Mouse (Mus musculus): Measurements from ENCODE around the gene Rbbp5.

Gene Rbbp5

GRCm38 (mm10) chr1:132500535-132500934, 23.4 kb downstream of the Rbbp5 start:
- no peak for DNase-seq (ENCODE audit: low spot score in 2 of 2)

- DNase-seq (ENCODE audit: low spot score in 2 of 2): no peak
Observed at GRCm38 (mm10) chr1:132505155-132505554, 28.0 kb downstream of the Rbbp5 start.

DNA sequence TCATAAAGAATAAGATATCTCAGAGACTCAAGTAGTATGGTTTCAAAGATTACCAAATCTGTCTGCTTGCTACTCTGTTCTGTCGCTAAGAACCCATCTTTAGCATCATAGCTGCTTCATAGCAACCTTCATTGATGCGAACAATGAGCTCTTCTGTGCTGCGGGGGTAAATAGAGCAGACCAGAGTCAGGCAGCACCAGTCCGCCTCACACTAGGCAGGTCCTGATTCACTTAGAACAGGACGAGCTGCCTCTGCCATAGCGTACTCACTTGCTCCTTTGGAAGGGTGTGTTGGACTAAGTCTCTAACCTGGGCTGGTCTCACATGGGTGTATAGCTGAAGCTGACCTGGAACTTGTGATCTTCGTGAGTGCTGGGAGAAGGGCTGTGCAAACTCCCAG, 28.9 kb downstream of the Rbbp5 start, which contains the start of gene Tmem81:
Gene Tmem81, plus strand, starts transcription at position 173 of the 400 bp plus-strand sequence.
- DNase-seq (ENCODE audit: low spot score in 2 of 2): no peak

DNA sequence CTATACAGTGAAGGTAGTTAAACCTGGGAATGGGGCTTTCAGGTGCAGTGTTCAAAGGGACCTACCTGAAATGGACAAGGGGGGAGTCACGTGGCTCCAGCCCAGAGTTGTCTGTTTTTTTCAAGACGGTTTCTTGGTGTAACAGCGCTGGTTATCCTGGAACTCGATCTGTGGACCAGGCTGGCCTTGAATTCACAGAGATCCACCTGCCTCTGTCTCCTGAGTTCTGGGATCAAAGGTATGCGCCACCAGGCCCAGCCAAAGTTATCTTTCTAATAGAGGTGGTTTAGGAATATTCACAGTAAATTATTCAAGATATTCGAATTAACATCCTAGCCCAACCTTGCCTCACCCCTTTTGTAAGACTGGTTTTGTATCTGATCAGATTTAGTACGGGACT, 29.5 kb downstream of the Rbbp5 start:
- DNase-seq (ENCODE audit: low spot score in 2 of 2): no peak

DNA sequence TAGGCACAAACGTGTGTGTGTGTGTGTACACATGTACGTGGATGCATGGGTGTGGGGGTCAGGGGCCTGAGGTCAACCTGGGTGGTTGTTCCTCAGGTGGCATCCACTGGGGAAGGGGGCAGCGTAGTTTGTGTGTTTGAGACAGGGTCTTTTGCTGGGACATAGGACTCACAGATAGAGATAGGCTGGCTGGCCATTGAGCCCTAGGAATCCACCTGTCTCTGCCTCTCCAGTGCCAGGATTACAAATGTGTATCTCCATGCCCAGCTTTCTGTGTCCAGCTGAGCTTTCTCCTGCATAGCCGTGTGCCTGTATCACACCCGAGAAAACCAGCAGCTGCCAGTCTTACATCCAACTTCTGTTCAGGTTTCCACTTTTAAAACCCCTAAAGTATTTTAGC, 32.6 kb downstream of the Rbbp5 start:
- DNase-seq (ENCODE audit: low spot score in 2 of 2): no peak

- no peak for DNase-seq (ENCODE audit: low spot score in 2 of 2)
Observed at GRCm38 (mm10) chr1:132511521-132511920, 34.4 kb downstream of the Rbbp5 start.

- no peak for DNase-seq (ENCODE audit: low spot score in 2 of 2)
Observed at GRCm38 (mm10) chr1:132512106-132512505, 34.9 kb downstream of the Rbbp5 start.

DNA sequence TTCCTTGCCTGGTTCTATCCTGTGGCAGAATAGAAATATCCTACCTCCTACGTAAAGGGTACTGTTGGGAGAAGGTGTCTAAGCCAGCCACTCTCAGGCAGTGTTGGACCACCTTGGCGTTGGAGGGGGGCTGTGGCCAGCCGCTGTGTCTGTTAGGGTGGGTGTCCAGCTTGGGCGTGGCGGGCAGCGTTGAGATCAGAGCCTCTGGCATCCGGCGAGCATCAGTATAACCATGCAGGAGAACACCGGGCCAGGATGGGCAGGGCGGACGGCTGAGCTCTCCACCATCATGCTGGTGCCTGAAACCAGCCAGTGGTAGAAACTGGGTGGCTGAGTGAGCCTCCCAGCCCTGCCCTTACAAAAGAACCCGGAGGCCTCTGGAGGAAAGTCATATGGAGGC, 38.2 kb downstream of the Rbbp5 start:
- no peak for DNase-seq (ENCODE audit: low spot score in 2 of 2)

DNA sequence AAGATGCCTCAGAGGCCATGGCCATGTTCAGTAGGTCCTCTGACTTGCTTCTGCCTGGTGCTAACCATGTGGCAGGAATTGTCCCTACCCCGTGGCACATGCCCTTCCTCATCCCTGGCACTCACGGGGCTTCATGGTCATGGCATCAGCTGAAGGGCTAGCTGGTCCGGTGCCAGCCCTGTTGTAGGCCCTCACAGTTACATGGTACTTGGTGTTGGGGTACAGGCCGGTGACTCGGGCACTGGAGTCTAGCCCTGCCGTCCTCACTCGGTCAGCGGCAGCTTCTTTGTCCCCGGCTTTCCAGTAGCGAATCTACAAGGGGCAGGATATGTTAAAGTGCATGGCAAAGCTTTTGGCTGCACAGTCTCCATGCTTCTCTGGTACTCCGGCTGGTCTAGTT, 39.6 kb downstream of the Rbbp5 start:
- no peak for DNase-seq (ENCODE audit: low spot score in 2 of 2)

DNA sequence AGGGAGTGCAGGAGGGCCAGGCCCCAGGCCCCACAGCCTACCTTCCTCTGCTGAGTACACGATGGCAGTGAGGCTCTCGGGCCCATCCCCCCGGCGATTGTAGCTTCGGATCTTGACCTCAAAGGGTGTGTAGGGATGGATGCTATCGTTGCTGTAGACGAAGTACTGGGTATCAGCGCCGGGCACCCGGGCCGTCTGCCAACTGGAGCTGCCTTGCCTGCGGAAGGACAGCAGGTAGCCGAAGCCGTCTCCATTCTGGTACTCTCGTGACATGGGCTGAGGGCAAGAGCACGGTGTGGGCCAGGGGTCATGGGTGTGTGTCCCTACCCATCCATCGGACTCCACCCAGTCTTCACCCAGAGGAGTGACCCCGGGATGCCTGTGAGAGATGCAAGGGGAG, 41.5 kb downstream of the Rbbp5 start:
- no peak for DNase-seq (ENCODE audit: low spot score in 2 of 2)

DNA sequence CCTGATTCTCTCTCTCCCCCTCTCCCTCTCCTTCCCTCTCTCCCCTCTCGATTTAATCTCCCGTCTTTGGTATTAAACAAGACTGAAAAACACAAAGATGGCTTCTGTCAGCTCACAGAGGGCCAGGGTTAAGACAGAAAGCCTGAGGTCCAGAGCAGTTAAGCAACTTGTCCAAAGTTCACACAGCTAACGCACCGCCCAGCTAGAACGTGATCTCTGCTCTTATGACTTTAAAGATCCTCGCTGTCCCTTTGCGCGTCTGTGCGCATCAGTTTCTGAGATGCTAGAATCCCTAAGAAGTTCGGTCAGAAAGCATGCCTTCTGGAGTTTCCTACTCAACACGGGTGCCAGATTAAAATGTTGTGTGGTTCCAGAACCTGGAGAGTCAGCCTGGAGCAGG, 42.6 kb downstream of the Rbbp5 start:
- DNase-seq (ENCODE audit: low spot score in 2 of 2): no peak

DNA sequence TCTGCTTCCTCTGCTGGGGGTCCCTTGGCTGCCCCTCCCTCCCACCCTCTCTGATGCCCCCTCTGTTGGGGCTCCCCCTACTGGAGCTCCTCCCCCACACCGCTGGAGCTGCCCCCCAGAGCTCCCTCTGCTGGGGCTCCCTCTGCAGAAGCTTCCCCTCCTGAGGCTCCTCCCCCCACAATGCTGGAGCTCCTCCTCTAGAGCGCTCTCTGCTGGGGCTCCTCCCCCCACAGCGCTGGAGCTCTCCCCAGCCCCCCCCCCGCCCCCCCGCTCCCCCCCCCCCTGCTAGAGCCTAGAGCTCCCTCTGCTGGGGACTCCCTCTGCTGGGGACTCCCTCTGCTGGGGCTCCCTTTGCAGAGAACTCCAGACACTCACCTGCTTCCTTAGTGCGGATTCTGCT, 43.6 kb downstream of the Rbbp5 start:
- DNase-seq (ENCODE audit: low spot score in 2 of 2): peak in 1 of 2 experiments; percentile 65

DNA sequence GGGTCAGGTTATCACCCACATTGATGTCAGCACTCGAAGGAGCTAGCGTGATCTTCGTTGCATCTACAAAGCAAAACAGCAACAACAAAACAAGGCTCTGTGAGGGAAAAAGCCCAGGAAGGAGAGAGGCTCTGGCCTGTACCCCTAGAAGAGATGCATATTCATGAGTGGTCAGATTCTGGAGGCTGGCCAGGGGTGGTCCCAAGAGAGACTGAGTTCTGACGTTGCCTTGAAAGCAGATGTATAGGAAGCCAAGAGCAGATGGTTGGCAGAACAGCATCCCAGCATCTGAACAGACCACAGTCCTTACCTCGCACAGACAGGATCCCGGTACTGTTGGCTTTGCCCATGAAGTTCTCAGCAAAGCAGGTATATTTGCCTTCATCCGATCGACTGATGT, 45.9 kb downstream of the Rbbp5 start:
- DNase-seq (ENCODE audit: low spot score in 2 of 2): no peak

- no peak for DNase-seq (ENCODE audit: low spot score in 2 of 2)
Observed at GRCm38 (mm10) chr1:132523920-132524319, 46.8 kb downstream of the Rbbp5 start.

GRCm38 (mm10) chr1:132525832-132526231, 48.7 kb downstream of the Rbbp5 start:
- DNase-seq (ENCODE audit: low spot score in 2 of 2): no peak

DNA sequence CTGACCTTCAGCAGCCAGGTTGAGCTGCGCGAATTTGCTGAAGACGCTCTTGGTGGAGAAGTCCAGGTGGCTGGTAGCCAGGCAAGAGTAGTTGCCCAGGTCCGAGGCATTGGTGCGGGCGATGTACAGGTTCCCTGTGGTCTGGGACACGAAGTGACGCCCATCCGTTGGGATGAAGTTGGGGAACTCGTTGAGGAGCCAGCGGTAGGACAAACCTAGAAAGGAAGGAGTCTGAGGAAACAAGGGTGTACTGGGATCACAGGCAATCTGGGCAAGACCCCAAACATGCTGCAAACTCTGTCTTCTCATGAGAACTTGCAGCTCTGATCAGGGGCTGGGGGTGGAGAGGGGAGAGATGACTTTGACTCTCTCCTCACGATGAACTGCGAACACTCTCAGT, 50.9 kb downstream of the Rbbp5 start:
- no peak for DNase-seq (ENCODE audit: low spot score in 2 of 2)

DNA sequence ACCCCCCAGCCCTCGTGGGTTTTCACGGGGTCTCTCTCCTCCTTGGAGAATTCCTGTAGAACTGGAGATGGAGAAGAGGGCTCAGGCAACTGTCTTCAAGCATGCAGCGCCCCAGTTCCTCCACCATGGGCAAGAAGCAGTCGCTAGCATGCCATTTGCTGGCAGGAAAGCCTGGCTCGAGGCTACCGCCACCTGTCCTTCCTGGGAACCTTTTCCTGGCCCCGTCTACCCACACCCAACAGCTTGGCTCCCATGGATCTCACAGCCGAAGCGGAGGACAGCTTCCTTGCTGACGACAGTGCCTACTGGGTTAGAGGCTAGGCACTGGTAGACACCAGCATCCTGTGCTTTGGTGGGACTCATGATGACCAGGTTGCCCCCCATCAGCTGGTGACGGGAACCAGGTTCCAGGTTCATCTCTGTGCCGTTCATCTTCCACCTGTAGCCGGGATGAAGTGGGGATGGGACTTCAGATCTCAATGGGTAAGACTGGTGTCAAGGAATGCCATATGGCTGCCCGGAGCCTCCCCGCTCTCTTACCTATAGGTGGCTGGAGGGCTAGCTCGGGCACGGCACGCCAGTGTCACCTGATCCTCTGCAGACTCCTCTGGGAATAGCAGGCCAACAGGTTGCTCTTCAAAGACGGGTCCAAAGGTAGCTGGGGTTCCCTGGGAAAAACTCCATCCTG, 51.6 kb downstream of the Rbbp5 start:
- DNase-seq (ENCODE audit: low spot score in 2 of 2): no peak

DNA sequence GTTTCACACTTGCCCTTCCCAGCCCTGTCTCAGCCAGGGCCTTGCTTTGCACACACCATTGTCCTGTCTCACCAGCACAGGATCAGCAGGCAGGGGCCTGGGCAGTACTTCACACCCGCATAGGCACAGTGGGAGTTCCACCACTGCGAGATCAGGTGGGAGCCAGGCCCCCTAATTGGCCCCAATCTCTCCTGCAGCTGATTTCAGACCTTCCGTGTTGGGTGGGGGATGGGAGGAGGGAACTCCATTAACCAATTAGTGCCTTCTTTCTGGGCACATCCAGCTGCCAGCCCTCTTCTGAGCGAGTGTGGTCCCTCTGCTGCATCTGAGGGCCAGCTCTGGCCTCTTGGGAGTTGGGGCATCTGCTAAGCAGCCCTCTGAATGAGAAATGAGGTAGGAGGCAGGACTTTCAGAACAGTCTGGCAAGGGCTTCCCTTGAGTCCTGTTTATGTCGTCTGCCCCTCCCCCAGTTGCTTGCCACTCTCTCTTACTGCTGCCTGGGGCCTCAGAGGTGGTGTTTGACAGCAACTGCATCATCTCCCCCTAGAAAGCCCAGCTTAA, 53.5 kb downstream of the Rbbp5 start:
- DNase-seq (ENCODE audit: low spot score in 2 of 2): no peak

DNA sequence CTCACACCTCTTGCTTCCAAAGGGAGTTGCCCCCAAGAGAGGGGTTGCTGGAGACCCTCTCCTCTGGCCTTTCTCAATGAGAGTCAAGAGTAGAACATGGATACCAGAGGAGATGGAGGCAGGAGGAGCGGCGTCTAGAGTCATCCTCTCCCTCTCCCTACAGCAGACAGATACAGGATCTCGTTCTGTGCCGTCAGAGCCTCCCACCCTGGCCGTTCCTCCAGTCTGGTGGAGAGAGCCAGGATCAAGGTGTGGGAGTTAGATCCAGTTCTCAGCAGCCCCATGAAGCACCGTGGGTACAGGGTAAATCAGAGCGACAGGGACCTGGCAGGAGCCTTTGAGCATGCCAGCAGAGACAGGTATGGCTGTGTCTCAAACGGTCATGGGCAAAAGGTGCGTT, 55.4 kb downstream of the Rbbp5 start:
- no peak for DNase-seq (ENCODE audit: low spot score in 2 of 2)

- DNase-seq (ENCODE audit: low spot score in 2 of 2): no peak
Observed at GRCm38 (mm10) chr1:132533840-132534239, 56.7 kb downstream of the Rbbp5 start.

GRCm38 (mm10) chr1:132535541-132535940, 58.4 kb downstream of the Rbbp5 start:
- no peak for DNase-seq (ENCODE audit: low spot score in 2 of 2)

GRCm38 (mm10) chr1:132536416-132536815, 59.3 kb downstream of the Rbbp5 start:
- DNase-seq (ENCODE audit: low spot score in 2 of 2): no peak

DNA sequence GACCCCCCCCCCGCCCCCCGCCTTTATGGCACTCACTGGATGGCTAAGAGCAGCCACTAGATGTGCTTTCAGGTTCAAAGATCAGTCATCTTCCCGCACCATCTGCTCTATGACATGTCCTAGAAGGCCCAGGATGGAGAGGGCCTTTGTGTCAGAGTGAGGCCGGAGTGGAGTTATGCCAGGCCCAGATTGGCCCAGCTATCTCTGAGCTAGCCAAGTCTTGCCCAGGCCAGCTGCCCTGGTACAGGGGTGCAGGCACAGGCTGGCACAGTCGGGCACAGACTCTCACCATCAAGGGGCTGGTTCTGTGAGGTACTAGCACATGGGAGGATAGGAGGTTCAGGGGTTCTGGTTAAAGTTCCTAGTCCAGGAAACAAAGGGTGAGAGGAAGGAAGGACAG, 60.6 kb downstream of the Rbbp5 start:
- DNase-seq (ENCODE audit: low spot score in 2 of 2): no peak

DNA sequence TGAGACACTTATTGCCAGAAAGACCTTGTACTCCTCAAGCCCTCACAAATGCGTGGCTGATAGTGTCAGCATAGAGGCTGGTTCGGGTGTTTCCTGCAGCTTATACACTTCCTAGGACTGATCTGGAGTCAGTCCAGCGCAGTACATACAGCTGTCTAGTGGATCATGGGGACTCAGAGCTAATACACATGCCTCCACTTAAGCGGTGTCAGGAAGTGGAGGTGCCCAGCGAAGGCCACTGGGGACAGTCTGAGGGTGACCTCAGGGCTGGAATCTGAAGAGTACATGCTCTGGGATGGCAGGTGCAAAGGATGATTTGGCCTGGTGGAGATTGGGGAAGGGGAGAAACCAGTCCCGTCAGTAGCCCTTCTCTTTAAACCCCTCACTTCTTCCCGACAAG, 63.5 kb downstream of the Rbbp5 start:
- DNase-seq (ENCODE audit: low spot score in 2 of 2): no peak
